Mouse (Mus musculus) midbrain, embryonic 15.5 days (tissue): Measurements from ENCODE around the gene Med23. TPM values are rescaled to one million over a fixed set of nuclear protein-coding genes. Genes with fewer than 3 reads are reported as not detected.

Experiments used
- ATAC-seq: fragments of 200-750 bp; cut with Nextera tagmentation; replicated peaks from 2 replicates; pipeline ENCODE4 v1.8.0; 2017; ENCODE audit warnings: moderate TSS enrichment
- H3K27ac ChIP-seq: fragments of 300-500 bp; sonication (generic); 2 replicates; pipeline ENCODE4 v1.5.1; 2015; ENCODE audit warnings: mild to moderate bottlenecking, inconsistent platforms
- H3K27me3 ChIP-seq: fragments of 300-500 bp; sonication (generic); replicated peaks from 2 replicates; pipeline ENCODE4 v1.6.1; 2015; ENCODE audit warnings: inconsistent platforms
- H3K36me3 ChIP-seq: fragments of 300-500 bp; sonication (generic); replicated peaks from 2 replicates; pipeline ENCODE4 v1.6.1; 2015; ENCODE audit warnings: inconsistent platforms
- H3K4me1 ChIP-seq: fragments of 300-500 bp; sonication (generic); 2 replicates; pipeline ENCODE4 v1.6.1; 2015; ENCODE audit warnings: inconsistent platforms
- H3K4me2 ChIP-seq: fragments of 300-500 bp; sonication (generic); 2 replicates; pipeline ENCODE4 v1.6.1; 2015; ENCODE audit warnings: inconsistent platforms, mild to moderate bottlenecking, moderate library complexity
- H3K4me3 ChIP-seq: fragments of 300-500 bp; sonication (generic); 2 replicates; pipeline ENCODE4 v1.5.1; 2015; ENCODE audit warnings: mild to moderate bottlenecking, inconsistent platforms
- H3K9ac ChIP-seq: fragments of 300-500 bp; sonication (generic); 2 replicates; pipeline ENCODE4 v1.6.1; 2015; ENCODE audit warnings: mild to moderate bottlenecking, inconsistent platforms
- H3K9me3 ChIP-seq: fragments of 300-500 bp; sonication (generic); 2 replicates; pipeline ENCODE4 v1.6.1; 2016; ENCODE audit warnings: inconsistent platforms
- WGBS: fragments of 180-500 bp; shearing (Covaris S2); methylation state at CpG from one replicate; pipeline ENCODE4 v1.1.7; 2015; ENCODE audit warnings: mixed read lengths; 5-methylcytosine and 5-hydroxymethylcytosine counted together
- polyA plus RNA-seq: library from polyadenylated mRNA; unstranded; fragments of >200 nt; fragmentation: Nextera tagmentation; extraction: Ambion mirVana; gene quantifications from 2 replicates; pipeline ENCODE4 v1.2.1, GENCODE M21; 2015

Gene Med23
- polyA plus RNA-seq, 1 experiment from 2014 or later = 29.1 TPM

- no peak overlapping the region for H3K27ac ChIP-seq
- peaks cover 20% of the 10 kb centered on the region for H3K4me1 ChIP-seq
- ATAC-seq = no peak
- 93% methylated on average over 9 of the region's 9 CpGs for WGBS
- no peak overlapping the region for H3K9ac ChIP-seq
- no peaks in the 10 kb centered on the region for H3K9me3 ChIP-seq
- no peak overlapping the region for H3K4me3 ChIP-seq
- no peaks in the 10 kb centered on the region for H3K27me3 ChIP-seq
- H3K4me2 ChIP-seq = no peak overlapping the region
- no peaks in the 10 kb centered on the region for H3K36me3 ChIP-seq
These were observed 37.5 kb upstream of the Med23 start for GRCm38 (mm10) chr10:24832306-24832705.

GRCm38 (mm10) chr10:24834634-24835371, 35.0 kb upstream of the Med23 start:
- Histone ChIP-seq H3K27me3 (no peaks in the 10 kb centered on the region), H3K9me3 (no peaks in the 10 kb centered on the region), H3K4me3 (peak overlapping the region; percentile 32; the same call in 1 of the 2 replicates), H3K4me1 (peaks cover 20% of the 10 kb centered on the region), H3K27ac (no peak overlapping the region), H3K4me2 (peak overlapping the region; percentile 59), H3K9ac (no peak overlapping the region), H3K36me3 (no peaks in the 10 kb centered on the region)
- WGBS = 5% methylated on average over 4 of the region's 4 CpGs
- ATAC-seq = no peak

- Histone ChIP-seq H3K9me3 (no peaks in the 10 kb centered on the region), H3K36me3 (no peaks in the 10 kb centered on the region), H3K27me3 (no peaks in the 10 kb centered on the region), H3K27ac (peak overlapping the region; percentile 27; the same call in 1 of the 2 replicates), H3K9ac (peak overlapping the region; percentile 27; the same call in 1 of the 2 replicates), H3K4me3 (peak overlapping the region; percentile 32), H3K4me2 (peak overlapping the region; percentile 59), H3K4me1 (peaks cover 20% of the 10 kb centered on the region)
- ATAC-seq = peak; percentile 82
- 8% methylated on average over 12 of the region's 12 CpGs for WGBS
These were observed 34.0 kb upstream of the Med23 start for GRCm38 (mm10) chr10:24835702-24836342.

- 53% methylated on average over 4 of the region's 4 CpGs for WGBS
- H3K36me3 ChIP-seq = no peaks in the 10 kb centered on the region
- H3K4me3 ChIP-seq = peak overlapping the region; percentile 32
These were observed 33.3 kb upstream of the Med23 start for GRCm38 (mm10) chr10:24836366-24837038.

GRCm38 (mm10) chr10:24840795-24841194, 29.0 kb upstream of the Med23 start:
- WGBS = 94% methylated on average over 4 of the region's 4 CpGs
- Histone ChIP-seq H3K4me2 (no peak overlapping the region), H3K27me3 (no peaks in the 10 kb centered on the region), H3K9ac (no peak overlapping the region), H3K4me1 (peaks cover 8% of the 10 kb centered on the region), H3K4me3 (no peak overlapping the region), H3K36me3 (no peaks in the 10 kb centered on the region), H3K9me3 (no peaks in the 10 kb centered on the region), H3K27ac (no peak overlapping the region)
- no peak for ATAC-seq

More at GRCm38 (mm10) chr10:24836366-24837038, 33.3 kb upstream of the Med23 start:
- ATAC-seq = peak; percentile 46; the same call in 1 of the 2 replicates
- H3K27ac ChIP-seq = no peak overlapping the region
- H3K4me1 ChIP-seq = peaks cover 20% of the 10 kb centered on the region
- no peaks in the 10 kb centered on the region for H3K27me3 ChIP-seq
- H3K9ac ChIP-seq = no peak overlapping the region
- no peaks in the 10 kb centered on the region for H3K9me3 ChIP-seq
- H3K4me2 ChIP-seq = peak overlapping the region; percentile 59

GRCm38 (mm10) chr10:24841998-24842397, 27.8 kb upstream of the Med23 start:
- no peaks in the 10 kb centered on the region for H3K9me3 ChIP-seq
- no peaks in the 10 kb centered on the region for H3K27me3 ChIP-seq
- H3K9ac ChIP-seq = no peak overlapping the region
- WGBS = 71% methylated on average over 2 of the region's 2 CpGs
- no peak overlapping the region for H3K27ac ChIP-seq
- H3K4me1 ChIP-seq = no peaks in the 10 kb centered on the region
- H3K4me2 ChIP-seq = no peak overlapping the region
- no peaks in the 10 kb centered on the region for H3K36me3 ChIP-seq
- no peak for ATAC-seq
- H3K4me3 ChIP-seq = no peak overlapping the region

- H3K9me3 ChIP-seq = no peaks in the 10 kb centered on the region
- no peak within 1 kb of the TSS for H3K9ac ChIP-seq
- H3K4me3 ChIP-seq = no peak within 1 kb of the TSS
- no peak within 1 kb of the TSS for H3K27ac ChIP-seq
- no peaks in the 10 kb centered on the region for H3K36me3 ChIP-seq
- no peaks in the 10 kb centered on the region for H3K4me1 ChIP-seq
- no peak for ATAC-seq
- H3K4me2 ChIP-seq = no peak within 1 kb of the TSS
- H3K27me3 ChIP-seq = no peaks in the 10 kb centered on the region
- 95% methylated on average over 1 of the region's 1 CpGs for WGBS
These were observed 27.1 kb upstream of the Med23 start, which contains the start of gene Enpp3 for GRCm38 (mm10) chr10:24842676-24843075. Enpp3 (minus strand) TSS chr10:24842823.

- Histone ChIP-seq H3K4me1 (no peaks in the 10 kb centered on the region), H3K4me3 (no peak overlapping the region), H3K36me3 (no peaks in the 10 kb centered on the region), H3K9me3 (no peaks in the 10 kb centered on the region), H3K27me3 (no peaks in the 10 kb centered on the region), H3K4me2 (no peak overlapping the region), H3K9ac (no peak overlapping the region), H3K27ac (no peak overlapping the region)
- ATAC-seq = no peak
- 74% methylated on average over 2 of the region's 2 CpGs for WGBS
These were observed 6.6 kb upstream of the Med23 start for GRCm38 (mm10) chr10:24863146-24863545.

GRCm38 (mm10) chr10:24864434-24864833, 5.4 kb upstream of the Med23 start:
- no peak overlapping the region for H3K27ac ChIP-seq
- H3K36me3 ChIP-seq = no peaks in the 10 kb centered on the region
- no peaks in the 10 kb centered on the region for H3K27me3 ChIP-seq
- no peak for ATAC-seq
- WGBS = 73% methylated on average over 6 of the region's 6 CpGs
- no peak overlapping the region for H3K4me2 ChIP-seq
- H3K9ac ChIP-seq = no peak overlapping the region
- H3K4me3 ChIP-seq = no peak overlapping the region
- no peaks in the 10 kb centered on the region for H3K9me3 ChIP-seq
- H3K4me1 ChIP-seq = no peaks in the 10 kb centered on the region

- H3K4me2 ChIP-seq = no peak overlapping the region
- no peak for ATAC-seq
- H3K9me3 ChIP-seq = no peaks in the 10 kb centered on the region
- no peak overlapping the region for H3K4me3 ChIP-seq
- H3K27ac ChIP-seq = no peak overlapping the region
- 83% methylated on average over 4 of the region's 4 CpGs for WGBS
- no peaks in the 10 kb centered on the region for H3K27me3 ChIP-seq
- peaks cover 38% of the 10 kb centered on the region for H3K36me3 ChIP-seq
- H3K9ac ChIP-seq = no peak overlapping the region
- H3K4me1 ChIP-seq = peaks cover 8% of the 10 kb centered on the region
These were observed 3.8 kb downstream of the Med23 start for GRCm38 (mm10) chr10:24873624-24874023.

GRCm38 (mm10) chr10:24886008-24886407, 16.2 kb downstream of the Med23 start:
- no peak overlapping the region for H3K27ac ChIP-seq
- H3K9ac ChIP-seq = no peak overlapping the region
- WGBS = 86% methylated on average over 9 of the region's 9 CpGs
- no peak for ATAC-seq
- H3K4me1 ChIP-seq = no peaks in the 10 kb centered on the region
- H3K36me3 ChIP-seq = peaks cover 52% of the 10 kb centered on the region
- H3K4me2 ChIP-seq = no peak overlapping the region
- no peak overlapping the region for H3K4me3 ChIP-seq
- no peaks in the 10 kb centered on the region for H3K9me3 ChIP-seq
- H3K27me3 ChIP-seq = no peaks in the 10 kb centered on the region

GRCm38 (mm10) chr10:24888343-24888742, 18.6 kb downstream of the Med23 start:
- no peaks in the 10 kb centered on the region for H3K27me3 ChIP-seq
- no peaks in the 10 kb centered on the region for H3K4me1 ChIP-seq
- no peak overlapping the region for H3K9ac ChIP-seq
- no peak for ATAC-seq
- no peak overlapping the region for H3K4me3 ChIP-seq
- H3K9me3 ChIP-seq = no peaks in the 10 kb centered on the region
- H3K4me2 ChIP-seq = no peak overlapping the region
- no peak overlapping the region for H3K27ac ChIP-seq
- WGBS = 96% methylated on average over 7 of the region's 7 CpGs
- H3K36me3 ChIP-seq = peaks cover 48% of the 10 kb centered on the region
